Mouse (Mus musculus): Measurements from ENCODE around the gene Riox1.

Riox1 gene

GRCm38 (mm10) chr12:83949776-83950492 lies 474 bp upstream of the Riox1 start:
- no peak for DNase-seq (ENCODE audit: low spot score in 2 of 2)

- peak in 1 of 2 experiments; percentile 32 for DNase-seq (ENCODE audit: low spot score in 2 of 2)
Observed at GRCm38 (mm10) chr12:83950840-83951701, 663 bp downstream of the Riox1 start.

GRCm38 (mm10) chr12:83951711-83952575 lies 1.5 kb downstream of the Riox1 start:
- DNase-seq (ENCODE audit: low spot score in 2 of 2) = no peak

- DNase-seq (ENCODE audit: low spot score in 2 of 2) = no peak
Observed at GRCm38 (mm10) chr12:83958278-83958677, 7.9 kb downstream of the Riox1 start.

- no peak for DNase-seq (ENCODE audit: low spot score in 2 of 2)
Observed at GRCm38 (mm10) chr12:83965235-83965634, 14.8 kb downstream of the Riox1 start.

GRCm38 (mm10) chr12:83972117-83972516 lies 21.7 kb downstream of the Riox1 start:
- DNase-seq (ENCODE audit: low spot score in 2 of 2) = peak in 1 of 2 experiments; percentile 42

GRCm38 (mm10) chr12:83978862-83979261 lies 28.5 kb downstream of the Riox1 start:
- no peak for DNase-seq (ENCODE audit: low spot score in 2 of 2)

GRCm38 (mm10) chr12:83981615-83982014 lies 31.2 kb downstream of the Riox1 start:
- no peak for DNase-seq (ENCODE audit: low spot score in 2 of 2)

GRCm38 (mm10) chr12:83984752-83985151 lies 34.3 kb downstream of the Riox1 start, which contains the start of gene Heatr4:
Gene Heatr4, minus strand, starts transcription at chr12:83984852.
- DNase-seq (ENCODE audit: low spot score in 2 of 2) = no peak

- DNase-seq (ENCODE audit: low spot score in 2 of 2) = no peak
Observed at GRCm38 (mm10) chr12:83987242-83987582, 36.8 kb downstream of the Riox1 start.

- peak; percentile 69 to 70 for DNase-seq (ENCODE audit: low spot score in 2 of 2)
Observed at GRCm38 (mm10) chr12:83987583-83988441, 37.4 kb downstream of the Riox1 start, which contains the start of gene Acot2. Gene Acot2, plus strand, starts transcription at chr12:83987861.

GRCm38 (mm10) chr12:83988483-83988882 lies 38.1 kb downstream of the Riox1 start:
- no peak for DNase-seq (ENCODE audit: low spot score in 2 of 2)

- no peak for DNase-seq (ENCODE audit: low spot score in 2 of 2)
Observed at GRCm38 (mm10) chr12:83989378-83989777, 39.0 kb downstream of the Riox1 start.

GRCm38 (mm10) chr12:83997221-83997620 lies 46.8 kb downstream of the Riox1 start:
- DNase-seq (ENCODE audit: low spot score in 2 of 2) = no peak

GRCm38 (mm10) chr12:83998341-83999107 lies 48.1 kb downstream of the Riox1 start:
- DNase-seq (ENCODE audit: low spot score in 2 of 2) = peak in 1 of 2 experiments; percentile 45

- DNase-seq (ENCODE audit: low spot score in 2 of 2) = peak; percentile 55 to 70
Observed at GRCm38 (mm10) chr12:83999237-83999636, 48.8 kb downstream of the Riox1 start.

- no peak for DNase-seq (ENCODE audit: low spot score in 2 of 2)
Observed at GRCm38 (mm10) chr12:84000418-84000817, 50.0 kb downstream of the Riox1 start.

All from urinary bladder, adult 18-20 months (tissue).